Mouse (Mus musculus): ENCODE results near the gene Srsf2.

DNA sequence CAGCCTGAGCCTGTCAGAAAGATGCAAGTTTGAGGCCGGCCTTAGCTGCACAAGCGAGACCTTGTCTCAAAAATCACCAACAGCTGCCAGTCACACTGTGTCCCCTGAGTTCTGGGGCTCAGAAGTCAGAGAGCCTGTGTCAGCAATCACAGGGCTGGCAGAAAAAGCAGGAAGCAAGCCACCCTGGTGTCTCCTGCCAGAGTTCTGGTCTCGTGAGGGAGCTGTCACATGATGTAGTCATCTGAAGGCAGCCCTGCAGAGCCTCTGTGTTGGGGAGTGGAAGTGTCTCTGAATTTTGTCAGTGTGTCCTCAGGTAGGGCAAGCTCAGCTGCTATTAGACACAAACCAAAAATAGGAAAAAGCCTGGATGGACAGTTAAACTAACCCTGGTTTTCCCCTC is 15.2 kb upstream of the Srsf2 start:
- no peak for TF ChIP-seq CTCF (IDR thresholded peaks at IDR 0.05; ENCODE audit: low read depth)
- no peak for TF ChIP-seq EP300 (optimal IDR thresholded peaks at IDR 0.05)
